Mouse (Mus musculus) frontal cortex, postnatal 14 days (tissue): ENCODE data around the gene Gm17174.
"Not testable (repeated sequence)": the region's sequence is repeated elsewhere in the genome, so short reads cannot be mapped to it uniquely, and the experiment has no call there.

Experiments used
- DNase-seq, 2 experiments: peaks; one replicate each; pipeline ENCODE4 v3.0.0; 2022; ENCODE audit warnings: low spot score in 2 of 2

Gene Gm17174

GRCm38 (mm10) chr14:51592039-51592438 is at the start of gene Gm17174:
Gene Gm17174 (minus strand): TSS chr14:51592139.
- not testable (repeated sequence) for DNase-seq

GRCm38 (mm10) chr14:51635566-51635965 is 43.6 kb upstream of the Gm17174 start, which contains the start of gene Gm4181:
Gene Gm4181 (minus strand): TSS chr14:51635666.
- not testable (repeated sequence) for DNase-seq

DNA sequence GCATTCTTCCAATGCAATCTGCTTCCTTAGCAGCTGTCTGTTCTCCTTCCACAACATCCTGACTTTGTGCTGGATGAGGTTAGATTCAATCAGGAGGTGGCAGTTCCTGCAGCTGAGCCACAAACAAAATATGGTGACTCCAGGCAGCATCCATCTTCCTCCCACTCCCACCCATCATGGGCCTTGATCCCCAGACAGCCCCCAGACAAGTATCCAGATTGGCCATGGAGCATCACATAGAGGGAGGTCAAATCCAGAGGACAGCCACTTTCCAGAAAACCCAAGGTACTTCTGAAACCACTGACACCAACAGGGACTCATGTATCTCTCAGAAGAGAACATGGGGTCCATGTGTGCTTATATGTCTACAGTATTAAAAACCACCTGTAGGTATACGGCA is 40.5 kb upstream of the Gm17174 start:
- peak in 1 of 2 experiments; percentile 7 for DNase-seq

GRCm38 (mm10) chr14:51611210-51611609 is 19.3 kb upstream of the Gm17174 start, which contains the start of gene Gm17078:
Gene Gm17078 (minus strand): TSS chr14:51611310.
- DNase-seq = no peak

DNA sequence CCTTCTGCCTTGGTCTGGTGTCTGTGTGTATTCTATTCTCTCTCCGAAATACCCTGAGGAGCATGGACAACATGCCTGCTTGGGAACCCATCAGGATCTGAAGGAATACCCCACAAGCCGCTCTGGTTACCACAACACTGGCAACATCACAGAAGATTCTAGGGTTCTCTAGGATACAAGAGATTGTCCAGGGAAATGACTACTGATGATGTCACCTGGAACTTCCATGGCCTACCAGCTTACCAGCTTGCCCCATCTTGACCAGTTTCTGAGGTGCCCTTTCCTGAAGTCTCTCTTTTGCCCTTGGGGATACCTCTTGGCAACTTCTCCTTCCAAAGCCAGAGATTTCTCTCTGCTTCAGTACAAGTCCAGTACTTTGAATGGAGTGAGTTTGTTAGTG is 18.0 kb downstream of the Gm17174 start, which contains the start of gene Gm17175:
Gene Gm17175, minus strand, starts transcription at position 101 of the 400 bp plus-strand sequence.
- not testable (repeated sequence) for DNase-seq

DNA sequence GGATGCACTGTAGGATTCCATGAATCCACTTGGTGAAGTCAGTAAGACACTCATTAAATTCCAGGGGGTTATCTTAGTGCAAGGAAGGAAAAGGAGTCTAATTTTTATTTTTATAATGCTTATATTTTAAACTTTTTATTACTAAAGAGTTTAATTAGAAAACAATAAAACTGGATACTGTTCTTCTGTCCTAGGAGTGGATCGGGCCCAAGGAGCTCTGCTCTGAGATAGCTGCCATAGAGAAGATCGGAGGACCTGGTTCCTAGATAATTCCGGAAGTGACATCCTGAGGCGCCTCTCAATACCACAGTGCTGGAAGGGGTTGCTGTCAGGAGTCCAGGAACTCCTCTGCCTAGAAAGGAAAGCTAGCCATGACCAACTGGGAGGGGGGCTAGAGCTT is 39.4 kb downstream of the Gm17174 start, which contains the start of gene Gm5622:
Gene Gm5622, plus strand, starts transcription at position 301 of the 400 bp plus-strand sequence.
- no peak for DNase-seq
